Mouse (Mus musculus) CH12.LX (cell line): ENCODE data around the gene Clec2l. TPM values are rescaled to one million over a fixed set of nuclear protein-coding genes. Genes with fewer than 3 reads are reported as not detected.

Experiments
- DNase-seq: peaks from one replicate; pipeline ENCODE4 v3.0.0-alpha.2; 2013; ENCODE audit errors: extremely low read depth
- H3K27ac ChIP-seq: 2 replicates; pipeline ENCODE4 v1.5.1; 2012; ENCODE audit warnings: low read depth, mild to moderate bottlenecking, control low read depth, moderate library complexity; ENCODE audit not compliant: insufficient read depth
- H3K27me3 ChIP-seq: replicated peaks from 2 replicates; pipeline ENCODE3; 2012; ENCODE audit warnings: inconsistent platforms
- H3K36me3 ChIP-seq, 2 experiments: replicated peaks in 1 of 2; 2 replicates each; pipeline versions ENCODE3 to v1.6.1; 2012; ENCODE audit warnings: inconsistent platforms in 1 of 2, low read length in 1 of 2, mild to moderate bottlenecking in 1 of 2, mixed read lengths in 1 of 2, moderate library complexity in 1 of 2; ENCODE audit not compliant: control insufficient read depth in 1 of 2, insufficient read depth in 1 of 2
- H3K4me1 ChIP-seq, 2 experiments: 2 replicates each; pipeline ENCODE4 v1.6.1; 2012; ENCODE audit warnings: inconsistent platforms in 1 of 2, moderate library complexity in 1 of 2; ENCODE audit not compliant: insufficient read depth in 2 of 2, control insufficient read depth in 1 of 2
- H3K4me2 ChIP-seq: 2 replicates; pipeline ENCODE4 v1.6.1; 2012; ENCODE audit warnings: low read depth, mild to moderate bottlenecking, control low read depth; ENCODE audit not compliant: poor library complexity, insufficient read depth, severe bottlenecking
- H3K4me3 ChIP-seq, 3 experiments: fragments of 150-350 bp in 1 of 3; sonication (generic) in 1 of 3; replicated peaks in 1 of 3; 2 replicates each; pipeline versions ENCODE3 to v1.5.1; 2011 to 2012; ENCODE audit warnings: low read depth in 2 of 3, low read length in 2 of 3, mild to moderate bottlenecking in 2 of 3, moderate library complexity in 2 of 3, control low read depth in 1 of 3, improper control_type of control experiment in 1 of 3, inconsistent platforms in 1 of 3, mixed read lengths in 1 of 3; ENCODE audit not compliant: poor library complexity in 1 of 3
- H3K79me2 ChIP-seq: replicated peaks from 2 replicates; pipeline ENCODE4 v1.6.1; 2012; ENCODE audit warnings: mild to moderate bottlenecking, moderate library complexity; ENCODE audit not compliant: control insufficient read depth, poor library complexity, insufficient read depth, severe bottlenecking; ENCODE audit errors: extremely low read depth
- H3K9ac ChIP-seq: 2 replicates; pipeline ENCODE4 v1.6.1; 2012; ENCODE audit warnings: low read depth, mild to moderate bottlenecking, control low read depth, moderate library complexity; ENCODE audit not compliant: insufficient read depth
- H3K9me3 ChIP-seq: replicated peaks from 2 replicates; pipeline ENCODE3; 2012; ENCODE audit warnings: low read length, inconsistent platforms, mixed read lengths
- CHD2 ChIP-seq: IDR thresholded peaks from 2 replicates; pipeline ENCODE4 v1.6.1; 2011; ENCODE audit warnings: low read length, improper control_type of control experiment
- CTCF ChIP-seq, 2 experiments: IDR thresholded peaks in 1 of 2; conservative IDR thresholded peaks in 1 of 2; 2 replicates each; pipeline ENCODE4 v1.5.1; 2011 to 2012; ENCODE audit warnings: low read depth in 2 of 2, low read length in 2 of 2, improper control_type of control experiment in 1 of 2, inconsistent platforms in 1 of 2, mild to moderate bottlenecking in 1 of 2, moderate library complexity in 1 of 2
- E2F4 ChIP-seq: IDR thresholded peaks from 2 replicates; pipeline ENCODE4 v1.6.1; 2011; ENCODE audit warnings: low read depth, low read length, improper control_type of control experiment; ENCODE audit not compliant: insufficient replicate concordance
- ELF1 ChIP-seq: IDR thresholded peaks from 2 replicates; pipeline ENCODE4 v1.6.1; 2014; ENCODE audit warnings: low read depth, mild to moderate bottlenecking, inconsistent platforms, low read length, improper control_type of control experiment
- EP300 ChIP-seq: IDR thresholded peaks from 2 replicates; pipeline ENCODE4 v1.6.1; 2011; ENCODE audit warnings: low read length, improper control_type of control experiment
- ETS1 ChIP-seq: conservative IDR thresholded peaks from 2 replicates; pipeline ENCODE4 v1.6.1; 2012; ENCODE audit warnings: low read depth, mild to moderate bottlenecking, inconsistent platforms, low read length, improper control_type of control experiment, moderate library complexity
- HCFC1 ChIP-seq: IDR thresholded peaks from 2 replicates; pipeline ENCODE4 v1.6.1; 2012; ENCODE audit warnings: low read depth, mild to moderate bottlenecking, inconsistent platforms, low read length, improper control_type of control experiment
- IRF4 ChIP-seq: IDR thresholded peaks from 2 replicates; pipeline ENCODE4 v1.6.1; 2014; ENCODE audit warnings: low read depth, mild to moderate bottlenecking, inconsistent platforms, low read length, improper control_type of control experiment
- JUN ChIP-seq: IDR thresholded peaks from 2 replicates; pipeline ENCODE4 v1.6.1; 2011; ENCODE audit warnings: low read depth, mild to moderate bottlenecking, low read length, improper control_type of control experiment, moderate library complexity; ENCODE audit not compliant: insufficient read depth
- JUND ChIP-seq: conservative IDR thresholded peaks from 2 replicates; pipeline ENCODE4 v1.6.1; 2011; ENCODE audit warnings: low read depth, low read length, improper control_type of control experiment
- KAT2A ChIP-seq: IDR thresholded peaks from 2 replicates; pipeline ENCODE4 v1.6.1; 2012; ENCODE audit warnings: low read length, improper control_type of control experiment, inconsistent platforms; ENCODE audit not compliant: insufficient replicate concordance
- MAFK ChIP-seq: IDR thresholded peaks from 2 replicates; pipeline ENCODE4 v1.6.1; 2011; ENCODE audit warnings: low read length, improper control_type of control experiment; ENCODE audit not compliant: insufficient replicate concordance
- MAX ChIP-seq: IDR thresholded peaks from 2 replicates; pipeline ENCODE4 v1.6.1; 2011; ENCODE audit warnings: low read length, improper control_type of control experiment
- MAZ ChIP-seq: IDR thresholded peaks from 2 replicates; pipeline ENCODE4 v1.6.1; 2012; ENCODE audit warnings: low read depth, mild to moderate bottlenecking, inconsistent platforms, low read length, improper control_type of control experiment, moderate library complexity
- MEF2A ChIP-seq: IDR thresholded peaks from 2 replicates; pipeline ENCODE4 v1.6.1; 2014; ENCODE audit warnings: low read depth, mild to moderate bottlenecking, inconsistent platforms, low read length, improper control_type of control experiment, borderline replicate concordance
- MXI1 ChIP-seq: IDR thresholded peaks from 2 replicates; pipeline ENCODE4 v1.6.1; 2011; ENCODE audit warnings: mild to moderate bottlenecking, low read depth, low read length, improper control_type of control experiment
- PAX5 ChIP-seq: IDR thresholded peaks from 2 replicates; pipeline ENCODE4 v1.6.1; 2012; ENCODE audit warnings: low read length, inconsistent platforms, mixed read lengths
- POLR2A ChIP-seq: IDR thresholded peaks from 2 replicates; pipeline ENCODE4 v1.6.1; 2011; ENCODE audit warnings: low read depth, mild to moderate bottlenecking, improper control_type of control experiment, low read length
- POLR2AphosphoS2 ChIP-seq: IDR thresholded peaks from 2 replicates; pipeline ENCODE4 v1.6.1; 2011; ENCODE audit warnings: low read depth, low read length, improper control_type of control experiment
- RCOR1 ChIP-seq: conservative IDR thresholded peaks from 2 replicates; pipeline ENCODE4 v1.6.1; 2012; ENCODE audit warnings: low read depth, mild to moderate bottlenecking, inconsistent platforms, low read length, improper control_type of control experiment
- TBP ChIP-seq: conservative IDR thresholded peaks from 2 replicates; pipeline ENCODE4 v1.6.1; 2011; ENCODE audit warnings: low read depth, low read length, improper control_type of control experiment
- TCF12 ChIP-seq: IDR thresholded peaks from 2 replicates; pipeline ENCODE4 v1.6.1; 2014; ENCODE audit warnings: low read depth, mild to moderate bottlenecking, inconsistent platforms, low read length, improper control_type of control experiment
- USF1 ChIP-seq: IDR thresholded peaks from 2 replicates; pipeline ENCODE4 v1.6.1; 2014; ENCODE audit warnings: low read depth, mild to moderate bottlenecking, inconsistent platforms, low read length, improper control_type of control experiment
- USF2 ChIP-seq: conservative IDR thresholded peaks from 2 replicates; pipeline ENCODE4 v1.6.1; 2011; ENCODE audit warnings: low read depth, low read length, improper control_type of control experiment
- ZMIZ1 ChIP-seq: IDR thresholded peaks from 2 replicates; pipeline ENCODE4 v1.6.1; 2012; ENCODE audit warnings: low read depth, mild to moderate bottlenecking, inconsistent platforms, low read length, improper control_type of control experiment
- dilution Hi-C: fragments of 300-500 bp; cut with MboI; formaldehyde crosslinking; loops from 2 replicates; pipeline ENCODE4 v1.14.3; 2020; ENCODE audit warnings: low sequenced_read_pairs; ENCODE audit not compliant: extremely low pct_unique_long_range_greater_than_20kb, extremely low pct_ligation_motif_present
- in situ Hi-C: fragments of 300-500 bp; cut with MboI; formaldehyde crosslinking; loops from 3 replicates; pipeline ENCODE4 v1.14.3; 2019; ENCODE audit warnings: low sequenced_read_pairs, low pct_ligation_motif_present, low pct_unique_long_range_greater_than_20kb, mixed read lengths
- polyA plus RNA-seq: library from polyadenylated mRNA; unstranded; fragments of >175 nt; gene quantifications from 2 replicates; pipeline ENCODE4 v1.2.1, GENCODE M21; 2012; ENCODE audit warnings: low read depth; ENCODE audit not compliant: insufficient read length
- total RNA-seq, 2 experiments: library from RNA; depleted of rRNA; stranded (reverse); fragments of 300-350 nt in 1 of 2; fragments of >200 nt in 1 of 2; gene quantifications; 2 replicates each; pipeline ENCODE4 v1.2.3; 2012 to 2014

Clec2l gene
- total and polyA plus RNA-seq, 3 experiments = 0.17 to 0.26 (median 0.21) TPM

DNA sequence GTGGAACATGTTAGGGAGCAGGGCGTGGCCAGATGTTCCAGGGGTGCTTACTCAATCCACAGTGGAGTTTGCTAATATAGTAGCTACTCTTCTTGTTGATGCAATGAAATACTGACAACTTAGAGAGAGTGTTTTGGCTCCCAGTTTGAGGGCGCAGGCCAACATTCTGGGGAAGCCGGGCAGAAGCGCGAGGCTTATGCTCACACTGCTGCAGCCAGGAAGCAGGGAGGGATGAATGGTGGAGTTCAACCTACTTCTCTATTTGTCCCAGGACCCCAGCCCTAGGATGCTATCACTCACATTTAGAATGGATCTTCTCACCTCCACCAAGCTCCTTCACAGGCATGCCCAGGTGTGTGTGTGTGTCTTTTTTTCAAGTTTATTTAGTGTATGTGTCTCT is 36.8 kb upstream of the Clec2l start:
- TF ChIP-seq CHD2 = no peak
- no peak for TF ChIP-seq POLR2A
- no peak for TF ChIP-seq IRF4
- TF ChIP-seq TCF12 = no peak
- no peak for TF ChIP-seq RCOR1
- TF ChIP-seq PAX5 = no peak
- TF ChIP-seq TBP = no peak
- no peak for TF ChIP-seq EP300
- TF ChIP-seq POLR2AphosphoS2 = no peak
- no peak for TF ChIP-seq MAX
- no peak for TF ChIP-seq ZMIZ1
- TF ChIP-seq HCFC1 = no peak
- no peak for TF ChIP-seq MAFK
- TF ChIP-seq USF1 = no peak
- no peak for TF ChIP-seq ELF1
- TF ChIP-seq MEF2A = no peak
- no peak for TF ChIP-seq CTCF (conservative IDR thresholded peaks at IDR 0.05 in 1 of 2, IDR thresholded peaks at IDR 0.05 in 1 of 2; ENCODE audit: low read depth in 2 of 2, low read length in 2 of 2)
- TF ChIP-seq MAZ = no peak
- no peak for TF ChIP-seq E2F4
- no peak for TF ChIP-seq KAT2A
- TF ChIP-seq, all 38 proteins: peak for 0
- no peak overlapping the region for H3K27ac ChIP-seq
- peaks cover 4 to 36% of the 10 kb centered on the region in 2 experiments for H3K36me3 ChIP-seq
- dilution Hi-C loops (no loop called here), in situ Hi-C loops (no loop called here)
- no peak overlapping the region for H3K4me3 ChIP-seq
- H3K4me1 ChIP-seq = peaks cover 0 to 9% of the 10 kb centered on the region in 2 experiments; a peak in 1 of 4 replicates
- no peaks in the 10 kb centered on the region for H3K9me3 ChIP-seq
- H3K9ac ChIP-seq = no peak overlapping the region
- no peaks in the 10 kb centered on the region for H3K27me3 ChIP-seq
- DNase-seq = no peak
- H3K79me2 ChIP-seq = no peaks in the 10 kb centered on the region
- H3K4me2 ChIP-seq = no peak overlapping the region

DNA sequence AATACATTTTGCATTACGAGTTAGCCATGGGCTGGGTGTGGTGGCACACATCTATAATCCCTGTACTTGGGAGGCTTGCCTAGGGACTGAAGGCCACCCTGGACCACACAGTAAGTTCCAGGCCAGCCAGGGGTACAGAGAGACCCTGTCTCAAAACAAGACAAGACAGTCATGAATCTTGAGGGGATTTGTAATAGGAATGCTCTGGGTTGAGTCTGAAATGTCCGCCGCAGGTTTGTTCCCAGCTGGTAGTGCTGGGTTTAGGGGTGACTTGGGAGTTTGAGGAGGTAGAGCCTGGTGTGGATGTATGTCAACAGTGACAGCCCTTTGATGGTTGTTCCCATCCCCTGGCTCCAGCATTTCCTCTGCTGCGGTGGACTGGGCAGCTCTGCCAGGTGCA is 35.8 kb upstream of the Clec2l start:
- DNase-seq = no peak
- Histone ChIP-seq H3K27ac (no peak overlapping the region), H3K4me3 (no peak overlapping the region), H3K9ac (no peak overlapping the region), H3K79me2 (no peaks in the 10 kb centered on the region), H3K27me3 (no peaks in the 10 kb centered on the region), H3K4me1 (peaks cover 0 to 8% of the 10 kb centered on the region in 2 experiments; a peak in 1 of 4 replicates), H3K4me2 (no peak overlapping the region), H3K36me3 (peaks cover 4 to 32% of the 10 kb centered on the region in 2 experiments), H3K9me3 (no peaks in the 10 kb centered on the region)
- in situ Hi-C loops = no loop called here
- dilution Hi-C loops = no loop called here
- TF ChIP-seq ETS1 (no peak), EP300 (no peak), MAX (no peak), MXI1 (no peak), POLR2AphosphoS2 (no peak), USF2 (no peak), ZMIZ1 (no peak), JUN (no peak), E2F4 (no peak), JUND (no peak)
